Mouse (Mus musculus): ENCODE results near the gene Afm. TPM values are rescaled to one million over a fixed set of nuclear protein-coding genes. Genes with fewer than 3 reads are reported as not detected.

Afm gene
- polyA plus RNA-seq, 1 experiment: not detected

GRCm38 (mm10) chr5:90492440-90492839 is 26.3 kb upstream of the Afm start:
- no peaks in the 10 kb centered on the region for H3K4me1 ChIP-seq (ENCODE audit: control insufficient read depth, insufficient read depth, low read length)
- TF ChIP-seq POLR2A (IDR thresholded peaks at IDR 0.05; ENCODE audit: low read depth, low read length) (no peak), CTCF (IDR thresholded peaks at IDR 0.05; ENCODE audit: borderline replicate concordance, insufficient read depth, low read length) (no peak)
- H3K4me3 ChIP-seq (ENCODE audit: insufficient read depth, low read length): no peak overlapping the region
- no peak overlapping the region for H3K27ac ChIP-seq (ENCODE audit: insufficient read depth, low read length)

GRCm38 (mm10) chr5:90494308-90494707 is 24.4 kb upstream of the Afm start:
- no peak overlapping the region for H3K27ac ChIP-seq (ENCODE audit: insufficient read depth, low read length)
- no peak overlapping the region for H3K4me3 ChIP-seq (ENCODE audit: insufficient read depth, low read length)
- no peak for TF ChIP-seq CTCF (IDR thresholded peaks at IDR 0.05; ENCODE audit: borderline replicate concordance, insufficient read depth, low read length)
- no peaks in the 10 kb centered on the region for H3K4me1 ChIP-seq (ENCODE audit: control insufficient read depth, insufficient read depth, low read length)

DNA sequence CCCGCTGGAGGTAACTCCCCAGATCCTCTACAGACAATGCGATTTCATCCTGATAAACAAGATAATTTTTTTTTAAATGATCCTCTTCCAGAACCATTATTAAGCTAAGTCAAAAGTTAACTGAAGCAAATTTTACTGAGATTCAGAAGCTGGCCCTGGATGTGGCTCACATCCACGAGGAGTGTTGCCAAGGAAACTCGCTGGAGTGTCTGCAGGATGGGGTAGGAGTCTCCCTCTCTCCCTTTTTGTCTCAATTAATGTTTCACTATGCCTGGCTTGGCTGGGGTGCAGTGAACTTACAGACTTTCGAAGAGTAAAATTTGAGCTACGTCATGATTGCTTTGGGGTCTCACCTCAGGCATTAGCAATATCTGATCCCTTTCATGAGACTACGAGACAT is 19.2 kb upstream of the Afm start:
- H3K4me1 ChIP-seq (ENCODE audit: control insufficient read depth, insufficient read depth, low read length): no peaks in the 10 kb centered on the region
- no peak overlapping the region for H3K27ac ChIP-seq (ENCODE audit: insufficient read depth, low read length)
- no peak overlapping the region for H3K4me3 ChIP-seq (ENCODE audit: insufficient read depth, low read length)
- TF ChIP-seq CTCF (IDR thresholded peaks at IDR 0.05; ENCODE audit: borderline replicate concordance, insufficient read depth, low read length) (no peak), POLR2A (IDR thresholded peaks at IDR 0.05; ENCODE audit: low read depth, low read length) (no peak)

DNA sequence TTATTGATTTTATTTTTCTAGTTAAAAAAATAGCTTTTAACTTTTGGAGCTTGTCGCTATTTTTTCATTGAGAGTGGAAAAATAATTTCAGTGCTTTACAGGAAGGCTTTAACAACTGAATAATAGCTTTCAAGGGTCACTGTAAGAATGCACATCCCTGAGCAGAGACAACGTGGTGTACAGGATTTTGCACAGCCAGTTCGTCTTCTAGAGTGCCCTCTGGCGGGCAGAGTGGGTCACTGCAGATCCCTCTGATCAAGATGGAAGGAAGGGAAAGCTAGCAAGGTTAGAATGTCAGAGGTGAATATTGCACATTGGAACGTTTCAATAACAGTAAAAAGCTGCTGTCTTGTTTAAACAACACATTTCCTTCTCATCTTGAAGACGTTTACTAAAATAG is 18.0 kb upstream of the Afm start:
- H3K4me3 ChIP-seq (ENCODE audit: insufficient read depth, low read length): no peak overlapping the region
- H3K4me1 ChIP-seq (ENCODE audit: control insufficient read depth, insufficient read depth, low read length): no peaks in the 10 kb centered on the region
- TF ChIP-seq CTCF (IDR thresholded peaks at IDR 0.05; ENCODE audit: borderline replicate concordance, insufficient read depth, low read length): peak; percentile 77
- TF ChIP-seq POLR2A (IDR thresholded peaks at IDR 0.05; ENCODE audit: low read depth, low read length): no peak

GRCm38 (mm10) chr5:90501752-90502151 is 17.0 kb upstream of the Afm start:
- TF ChIP-seq POLR2A (IDR thresholded peaks at IDR 0.05; ENCODE audit: low read depth, low read length): no peak
- Histone ChIP-seq H3K27ac (ENCODE audit: insufficient read depth, low read length) (no peak overlapping the region), H3K4me3 (ENCODE audit: insufficient read depth, low read length) (no peak overlapping the region), H3K4me1 (ENCODE audit: control insufficient read depth, insufficient read depth, low read length) (no peaks in the 10 kb centered on the region)

More for the DNA sequence above, 18.0 kb upstream of the Afm start:
- H3K27ac ChIP-seq (ENCODE audit: insufficient read depth, low read length): no peak overlapping the region

- no peaks in the 10 kb centered on the region for H3K4me1 ChIP-seq (ENCODE audit: control insufficient read depth, insufficient read depth, low read length)
- TF ChIP-seq CTCF (IDR thresholded peaks at IDR 0.05; ENCODE audit: borderline replicate concordance, insufficient read depth, low read length) (no peak), POLR2A (IDR thresholded peaks at IDR 0.05; ENCODE audit: low read depth, low read length) (no peak)
- no peak overlapping the region for H3K4me3 ChIP-seq (ENCODE audit: insufficient read depth, low read length)
Measured at GRCm38 (mm10) chr5:90504742-90505141, 14.0 kb upstream of the Afm start.

GRCm38 (mm10) chr5:90506507-90506906 is 12.2 kb upstream of the Afm start:
- H3K4me1 ChIP-seq (ENCODE audit: control insufficient read depth, insufficient read depth, low read length): no peaks in the 10 kb centered on the region
- TF ChIP-seq POLR2A (IDR thresholded peaks at IDR 0.05; ENCODE audit: low read depth, low read length): no peak
- TF ChIP-seq CTCF (IDR thresholded peaks at IDR 0.05; ENCODE audit: borderline replicate concordance, insufficient read depth, low read length): no peak
- no peak overlapping the region for H3K4me3 ChIP-seq (ENCODE audit: insufficient read depth, low read length)
- no peak overlapping the region for H3K27ac ChIP-seq (ENCODE audit: insufficient read depth, low read length)

More at GRCm38 (mm10) chr5:90504742-90505141, 14.0 kb upstream of the Afm start:
- no peak overlapping the region for H3K27ac ChIP-seq (ENCODE audit: insufficient read depth, low read length)

- Histone ChIP-seq H3K4me3 (ENCODE audit: insufficient read depth, low read length) (no peak overlapping the region), H3K4me1 (ENCODE audit: control insufficient read depth, insufficient read depth, low read length) (no peaks in the 10 kb centered on the region), H3K27ac (ENCODE audit: insufficient read depth, low read length) (no peak overlapping the region)
- TF ChIP-seq POLR2A (IDR thresholded peaks at IDR 0.05; ENCODE audit: low read depth, low read length): no peak
- TF ChIP-seq CTCF (IDR thresholded peaks at IDR 0.05; ENCODE audit: borderline replicate concordance, insufficient read depth, low read length): no peak
Measured at GRCm38 (mm10) chr5:90507411-90507949, 11.3 kb upstream of the Afm start.

GRCm38 (mm10) chr5:90509828-90510592 is 8.7 kb upstream of the Afm start:
- Histone ChIP-seq H3K4me3 (ENCODE audit: insufficient read depth, low read length) (no peak overlapping the region), H3K4me1 (ENCODE audit: control insufficient read depth, insufficient read depth, low read length) (no peaks in the 10 kb centered on the region)
- TF ChIP-seq POLR2A (IDR thresholded peaks at IDR 0.05; ENCODE audit: low read depth, low read length) (no peak), CTCF (IDR thresholded peaks at IDR 0.05; ENCODE audit: borderline replicate concordance, insufficient read depth, low read length) (no peak)

GRCm38 (mm10) chr5:90512288-90512955 is 6.3 kb upstream of the Afm start:
- no peaks in the 10 kb centered on the region for H3K4me1 ChIP-seq (ENCODE audit: control insufficient read depth, insufficient read depth, low read length)

More at GRCm38 (mm10) chr5:90509828-90510592, 8.7 kb upstream of the Afm start:
- no peak overlapping the region for H3K27ac ChIP-seq (ENCODE audit: insufficient read depth, low read length)

More at GRCm38 (mm10) chr5:90512288-90512955, 6.3 kb upstream of the Afm start:
- no peak overlapping the region for H3K27ac ChIP-seq (ENCODE audit: insufficient read depth, low read length)
- H3K4me3 ChIP-seq (ENCODE audit: insufficient read depth, low read length): no peak overlapping the region
- TF ChIP-seq CTCF (IDR thresholded peaks at IDR 0.05; ENCODE audit: borderline replicate concordance, insufficient read depth, low read length) (no peak), POLR2A (IDR thresholded peaks at IDR 0.05; ENCODE audit: low read depth, low read length) (no peak)

Data from embryonic fibroblast, embryonic 13.5 days (primary cell).